Mouse (Mus musculus): Measurements from ENCODE around the gene Rtp3.

Rtp3 gene

GRCm38 (mm10) chr9:110979411-110979810 lies 11.0 kb downstream of the Rtp3 start:
- no peak for DNase-seq (ENCODE audit: low spot score)

- DNase-seq (ENCODE audit: low spot score): no peak
Observed at GRCm38 (mm10) chr9:110965910-110966231, 24.5 kb downstream of the Rtp3 start.

- DNase-seq (ENCODE audit: low spot score): no peak
Observed at GRCm38 (mm10) chr9:110965062-110965909, 25.1 kb downstream of the Rtp3 start.

DNA sequence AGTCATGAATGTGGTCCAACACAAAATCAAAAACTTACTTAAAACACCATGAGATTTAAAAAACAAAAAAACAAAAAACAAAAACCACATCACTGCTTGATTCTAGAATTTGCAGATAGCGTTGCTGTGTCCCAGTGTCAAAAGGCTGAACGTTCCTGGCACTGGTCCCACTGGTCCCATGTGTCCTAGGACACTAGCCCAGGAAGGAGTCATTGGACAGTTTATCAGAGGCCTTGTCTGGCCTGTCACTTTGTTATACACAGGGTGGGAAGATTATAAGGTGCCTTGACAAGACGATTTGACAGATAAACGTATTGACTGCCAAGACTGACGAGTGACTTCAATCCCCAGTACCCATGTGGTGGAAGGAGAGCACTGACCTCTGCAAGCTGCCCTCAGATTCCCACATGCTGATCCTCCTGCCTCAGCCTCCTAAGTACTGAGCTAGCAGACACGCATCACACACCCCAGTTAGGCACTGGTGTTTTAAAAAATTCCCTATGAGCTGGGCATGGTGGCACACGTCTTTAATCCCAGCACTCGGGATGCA lies 26.7 kb downstream of the Rtp3 start:
- DNase-seq (ENCODE audit: low spot score): no peak

DNA sequence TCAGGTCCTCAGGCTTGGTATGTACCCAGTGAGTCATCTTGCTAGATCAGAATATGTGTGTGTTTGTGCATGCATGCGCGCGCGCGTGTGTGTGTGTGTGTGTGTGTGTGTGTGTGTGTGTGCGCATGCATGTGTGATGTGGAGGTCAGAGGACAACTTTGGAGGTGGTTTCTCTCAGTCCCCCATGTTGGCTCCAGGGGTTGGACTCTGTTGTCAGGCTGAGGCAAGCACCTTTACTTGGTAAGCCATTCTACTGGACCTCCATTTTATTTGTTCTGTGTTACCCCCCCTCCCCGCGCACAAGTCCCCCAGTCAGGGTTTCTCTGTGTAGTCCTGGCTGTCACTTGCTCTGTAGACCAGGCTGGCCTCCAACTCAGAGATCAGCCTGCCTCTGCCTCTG lies 29.0 kb downstream of the Rtp3 start:
- no peak for DNase-seq (ENCODE audit: low spot score)

DNA sequence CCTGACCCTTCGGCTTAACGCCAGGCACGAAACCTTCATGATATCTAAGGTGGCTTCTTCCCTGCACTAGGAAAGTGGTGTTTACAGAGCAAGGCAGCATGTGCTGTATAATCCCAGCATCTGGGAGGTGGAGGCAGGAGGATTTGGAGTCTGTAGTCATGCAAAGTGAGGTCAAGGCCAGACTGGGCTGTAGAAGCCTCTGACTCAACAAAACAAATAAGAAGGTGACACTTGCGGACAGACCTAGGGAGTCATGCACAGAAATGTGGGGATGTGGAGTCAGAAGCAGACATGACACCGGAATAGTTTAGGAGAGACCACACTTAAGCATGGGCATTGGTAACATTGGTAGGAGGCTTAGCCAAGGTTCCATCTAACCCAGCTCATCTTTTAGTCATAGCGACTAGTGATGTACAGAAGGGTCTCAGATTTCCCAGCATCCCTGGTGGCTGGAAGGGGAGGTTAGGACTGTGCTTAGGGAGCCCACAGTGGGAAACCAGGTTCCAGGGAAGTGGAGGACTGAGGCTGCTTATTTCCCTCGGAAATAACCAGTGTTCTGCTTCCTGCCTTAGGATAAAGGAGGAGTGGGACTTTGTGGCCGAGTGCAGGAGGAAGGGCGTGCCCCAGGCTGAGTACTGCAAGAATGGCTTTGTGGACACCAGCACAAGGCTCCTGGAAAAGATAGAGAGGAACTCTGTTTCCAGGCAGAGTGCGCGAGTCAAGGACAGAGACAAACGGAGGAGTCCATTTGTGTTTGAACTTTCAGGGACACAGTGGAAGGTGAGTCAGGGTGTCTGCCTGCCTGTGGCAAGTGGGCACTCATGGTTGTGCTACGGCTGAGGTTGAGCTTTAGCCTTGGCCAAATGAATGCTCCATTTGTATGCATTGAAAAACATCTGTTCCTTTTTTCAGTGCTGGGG lies 29.9 kb downstream of the Rtp3 start:
- no peak for DNase-seq (ENCODE audit: low spot score)

GRCm38 (mm10) chr9:110959669-110960068 lies 30.7 kb downstream of the Rtp3 start:
- no peak for DNase-seq (ENCODE audit: low spot score)

GRCm38 (mm10) chr9:110955962-110956361 lies 34.4 kb downstream of the Rtp3 start:
- no peak for DNase-seq (ENCODE audit: low spot score)

DNA sequence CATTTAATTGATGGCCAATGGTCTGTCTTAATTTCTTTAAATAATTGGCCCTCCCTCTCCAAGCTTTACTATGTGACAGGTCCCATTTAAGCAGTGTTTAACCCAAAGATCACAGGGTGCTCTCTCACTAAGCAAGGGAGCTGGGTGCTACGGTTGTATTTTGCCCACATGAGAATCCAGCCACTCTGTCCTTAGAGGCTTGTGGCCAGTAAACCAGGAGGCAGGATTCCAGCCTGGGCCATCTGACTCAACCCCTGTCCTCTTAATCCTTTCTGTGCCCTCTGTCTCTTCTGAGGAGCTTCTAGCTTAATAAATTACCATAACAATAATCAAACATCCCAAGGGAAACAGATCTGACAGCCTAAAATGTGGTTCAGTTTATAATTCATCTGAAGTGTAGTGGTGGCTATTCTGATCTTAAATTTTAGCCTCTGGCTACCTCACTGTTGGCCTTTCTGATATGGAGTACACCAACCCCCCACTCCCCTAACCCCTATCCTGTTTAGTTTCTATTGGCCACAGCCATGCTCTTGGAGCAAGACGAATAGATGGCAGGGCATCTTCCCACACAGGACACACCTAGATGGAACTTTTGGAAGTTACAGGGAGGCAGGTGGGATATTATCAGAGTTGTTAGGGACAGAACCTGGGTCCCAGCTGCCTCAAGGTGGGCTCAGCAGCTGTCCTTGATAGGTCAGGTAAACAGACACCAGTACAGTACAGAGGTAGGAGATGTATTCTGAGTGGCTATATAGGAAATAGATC lies 35.5 kb downstream of the Rtp3 start:
- DNase-seq (ENCODE audit: low spot score): no peak

- peak; percentile 55 for DNase-seq (ENCODE audit: low spot score)
Observed at GRCm38 (mm10) chr9:110953550-110954461, 36.6 kb downstream of the Rtp3 start.

DNA sequence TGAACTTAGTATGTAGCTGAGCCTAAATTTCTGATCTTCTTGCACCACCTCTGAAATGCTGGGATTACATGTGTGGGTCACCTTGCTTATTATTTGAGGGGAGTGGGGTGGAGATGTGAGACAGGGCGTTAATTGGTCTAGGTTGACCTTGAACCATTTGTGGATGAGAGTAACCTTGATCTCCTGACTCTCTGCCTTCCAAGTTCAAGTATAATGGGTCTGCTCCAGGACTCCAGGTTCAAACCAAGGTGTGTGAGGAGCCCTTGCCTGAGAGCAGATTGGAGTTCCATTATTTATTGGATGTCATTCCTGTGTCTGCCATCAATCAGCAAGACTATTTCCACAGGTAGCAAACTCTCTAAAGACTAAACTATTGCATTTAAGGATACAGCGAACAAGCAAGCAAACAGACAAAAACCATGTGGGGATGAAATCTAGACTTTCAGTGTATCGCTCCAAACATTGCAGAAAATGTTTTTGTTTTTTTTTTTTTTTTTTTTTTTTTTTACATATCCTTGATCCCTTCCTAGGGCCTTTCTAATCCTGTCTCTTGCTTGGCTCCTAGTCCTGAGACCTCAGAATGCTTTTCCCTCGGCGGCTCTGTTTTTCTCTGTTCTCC lies 37.3 kb downstream of the Rtp3 start:
- DNase-seq (ENCODE audit: low spot score): no peak

DNA sequence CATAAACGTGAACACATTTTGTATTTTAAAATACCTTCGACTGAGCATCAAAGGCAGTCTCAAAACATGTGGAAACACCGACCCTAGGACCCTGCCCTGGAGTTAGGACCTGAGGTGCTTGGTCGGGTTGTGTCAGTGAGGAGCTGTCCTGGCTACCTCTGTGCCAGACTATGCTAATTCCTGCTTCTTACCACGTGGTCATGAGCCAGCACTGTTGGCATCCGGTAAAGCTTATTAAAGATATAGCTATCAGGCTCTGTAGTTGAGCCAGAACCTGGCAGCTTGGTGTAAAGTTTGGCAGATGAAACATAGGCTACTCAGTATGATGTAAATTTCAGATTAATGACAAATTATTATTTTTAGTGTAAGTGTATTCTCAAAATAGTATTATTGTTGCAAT lies 38.0 kb downstream of the Rtp3 start:
- no peak for DNase-seq (ENCODE audit: low spot score)

DNA sequence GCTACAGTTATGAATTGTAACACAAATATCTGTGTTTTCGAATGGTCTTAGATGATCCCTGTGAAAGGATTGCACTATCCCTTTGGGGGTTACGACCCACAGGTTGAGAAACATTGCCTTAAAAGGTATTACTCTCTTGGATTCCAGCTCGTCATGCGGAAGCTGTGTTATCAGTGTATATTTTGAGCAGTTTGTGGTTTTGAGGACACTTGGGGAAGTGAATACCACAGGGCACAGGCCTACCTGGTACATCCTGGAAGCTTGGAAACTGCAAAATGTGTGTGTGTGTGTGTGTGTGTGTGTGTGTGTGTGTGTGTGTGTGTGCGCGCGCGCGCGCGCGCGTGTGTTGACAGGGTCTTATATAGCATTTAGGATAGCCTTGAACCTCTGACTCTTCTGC lies 38.5 kb downstream of the Rtp3 start:
- DNase-seq (ENCODE audit: low spot score): no peak

DNA sequence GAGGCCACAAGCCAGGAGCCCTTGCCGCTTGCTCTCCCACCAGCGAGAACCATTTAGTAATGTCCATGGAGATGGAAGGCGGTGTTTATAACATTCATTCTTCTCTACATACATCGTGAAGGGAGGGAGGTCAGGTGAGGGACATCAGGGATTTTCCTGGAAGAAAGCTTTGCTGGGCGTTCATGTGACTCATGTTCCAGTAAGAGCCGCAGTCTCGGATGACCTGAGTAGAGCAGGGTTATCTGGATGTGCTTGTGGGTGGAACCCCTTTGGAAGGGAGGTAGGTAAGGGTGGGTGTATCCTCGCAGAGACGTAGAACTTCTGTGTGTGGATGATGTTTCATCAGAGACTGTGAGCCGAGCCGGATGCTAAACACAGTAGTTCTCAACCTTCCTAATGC lies 39.0 kb downstream of the Rtp3 start, which contains the start of gene Lrrc2:
TSS of gene Lrrc2 (plus strand) at position 149 of the 400 bp plus-strand sequence.
- DNase-seq (ENCODE audit: low spot score): no peak

DNA sequence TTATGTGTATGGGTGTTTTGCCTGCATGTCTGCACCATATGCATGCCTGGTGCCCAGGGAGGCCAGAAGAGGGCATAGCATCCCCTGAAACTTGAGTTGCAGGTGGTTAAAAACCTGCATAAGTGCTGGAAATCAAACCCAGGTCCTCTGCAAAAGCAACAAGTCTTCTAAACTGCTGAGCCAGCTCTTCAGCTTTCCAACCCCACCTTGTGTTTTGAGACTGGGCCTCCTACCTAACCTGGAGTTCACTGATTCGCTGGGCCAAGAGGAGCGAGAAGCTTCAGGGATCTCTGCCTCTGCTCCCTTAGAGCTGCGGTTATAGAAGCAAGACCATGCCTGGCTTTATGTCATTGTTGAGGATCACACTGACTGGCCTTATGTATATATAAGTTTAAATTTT lies 40.3 kb downstream of the Rtp3 start:
- DNase-seq (ENCODE audit: low spot score): no peak

- no peak for DNase-seq (ENCODE audit: low spot score)
Observed at GRCm38 (mm10) chr9:110948813-110949310, 41.5 kb downstream of the Rtp3 start.

DNA sequence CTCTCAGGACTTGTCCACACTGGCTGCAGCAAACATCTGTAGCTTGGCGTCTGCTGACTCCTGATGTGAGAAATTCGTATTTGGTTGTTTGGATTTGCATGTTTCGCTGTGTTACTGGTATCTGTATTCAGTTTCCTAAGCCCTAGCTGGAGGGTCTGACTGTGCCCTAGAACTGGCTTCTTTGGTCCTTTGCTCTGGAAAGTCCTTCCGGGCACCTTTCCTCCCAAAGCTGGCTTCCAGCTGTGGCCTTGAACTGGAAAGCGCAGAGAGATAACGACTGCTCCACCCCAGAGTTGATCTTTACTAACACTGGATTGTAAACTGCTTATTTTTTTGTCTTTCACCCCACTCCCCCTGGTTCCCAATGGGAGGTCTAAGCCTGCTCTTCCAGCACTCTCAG lies 42.5 kb downstream of the Rtp3 start:
- no peak for DNase-seq (ENCODE audit: low spot score)

- no peak for DNase-seq (ENCODE audit: low spot score)
Observed at GRCm38 (mm10) chr9:110947261-110947661, 43.1 kb downstream of the Rtp3 start.

DNA sequence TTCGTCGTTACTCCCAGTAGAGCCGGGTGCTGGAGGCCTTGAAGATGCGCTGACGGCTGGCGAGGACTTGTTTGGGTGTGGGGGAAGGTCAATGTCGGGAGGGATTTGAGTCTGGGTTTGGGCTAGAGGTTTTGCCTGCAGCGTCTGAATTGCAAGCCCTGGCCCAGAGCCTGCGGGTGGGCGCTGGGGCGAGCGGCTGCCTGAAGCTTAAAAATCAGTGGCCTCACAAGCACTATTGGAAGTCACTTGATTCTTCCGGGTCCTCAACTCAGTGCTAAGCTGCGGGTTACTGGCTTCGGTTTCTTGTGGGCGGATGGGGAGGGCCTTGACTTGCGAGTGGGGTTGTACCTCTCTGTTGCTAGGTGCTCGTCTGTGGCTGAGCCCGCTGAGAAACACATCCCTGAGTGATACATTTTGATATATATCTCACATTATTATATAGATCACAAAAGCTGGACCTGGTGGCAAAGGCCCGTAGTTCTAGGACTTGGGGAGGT lies 43.8 kb downstream of the Rtp3 start:
- no peak for DNase-seq (ENCODE audit: low spot score)

- DNase-seq (ENCODE audit: low spot score): no peak
Observed at GRCm38 (mm10) chr9:110945926-110946325, 44.5 kb downstream of the Rtp3 start, which contains the start of gene Tdgf1. Gene Tdgf1 (minus strand): TSS chr9:110946158.

All from lung, postnatal 25 days (tissue).